Mouse (Mus musculus) heart, embryonic 11.5 days (tissue): Measurements from ENCODE around the gene Itgae. TPM values are rescaled to one million over a fixed set of nuclear protein-coding genes. Genes with fewer than 3 reads are reported as not detected.
A peak's percentile ranks its signal among the peaks of the same experiment; 100 is the strongest.

Source experiments
- ATAC-seq: fragments of 200-750 bp; cut with Nextera tagmentation; replicated peaks from 2 replicates; pipeline ENCODE4 v1.8.0; 2017; ENCODE audit warnings: moderate library complexity; ENCODE audit not compliant: insufficient number of reproducible peaks, low FRiP score, low TSS enrichment
- H3K27ac ChIP-seq: fragments of 300-500 bp; sonication (generic); 2 replicates; pipeline ENCODE4 v1.5.1; 2014; ENCODE audit warnings: mild to moderate bottlenecking, low read depth, low read length
- H3K27me3 ChIP-seq: fragments of 300-500 bp; sonication (generic); 2 replicates; pipeline ENCODE4 v1.6.1; 2014; ENCODE audit warnings: mild to moderate bottlenecking, low read length, mixed read lengths; ENCODE audit not compliant: control insufficient read depth, insufficient read depth
- H3K36me3 ChIP-seq: fragments of 300-500 bp; sonication (generic); 2 replicates; pipeline ENCODE4 v1.6.1; 2014; ENCODE audit warnings: mild to moderate bottlenecking, low read length, moderate library complexity, mixed read lengths; ENCODE audit not compliant: control insufficient read depth, insufficient read depth
- H3K4me1 ChIP-seq: fragments of 300-500 bp; sonication (generic); 2 replicates; pipeline ENCODE4 v1.6.1; 2014; ENCODE audit warnings: low read length; ENCODE audit not compliant: control insufficient read depth, insufficient read depth
- H3K4me2 ChIP-seq: fragments of 300-500 bp; sonication (generic); 2 replicates; pipeline ENCODE4 v1.6.1; 2014; ENCODE audit warnings: mild to moderate bottlenecking, moderate library complexity
- H3K4me3 ChIP-seq: fragments of 300-500 bp; sonication (generic); 2 replicates; pipeline ENCODE4 v1.5.1; 2014; ENCODE audit warnings: low read depth, low read length
- H3K9ac ChIP-seq: fragments of 300-500 bp; sonication (generic); 2 replicates; pipeline ENCODE4 v1.6.1; 2014; ENCODE audit warnings: mild to moderate bottlenecking, low read depth, low read length, moderate library complexity
- H3K9me3 ChIP-seq: fragments of 300-500 bp; sonication (generic); replicated peaks from 2 replicates; pipeline ENCODE4 v1.6.1; 2016; ENCODE audit warnings: low read length; ENCODE audit not compliant: control insufficient read depth
- WGBS: fragments of 180-500 bp; shearing (Covaris S2); extraction: QIAGEN DNeasy Blood & Tissue Kit; methylation state at CpG from one replicate; pipeline ENCODE4 v1.1.7; 2014; ENCODE audit not compliant: insufficient replicate concordance; 5-methylcytosine and 5-hydroxymethylcytosine counted together
- polyA plus RNA-seq: library from polyadenylated mRNA; unstranded; fragments of >200 nt; fragmentation: Nextera tagmentation; extraction: Ambion mirVana; gene quantifications from 2 replicates; pipeline ENCODE4 v1.2.1, GENCODE M21; 2014

The Itgae gene
- polyA plus RNA-seq, 1 experiment from 2014 or later, result 0.34 TPM

DNA sequence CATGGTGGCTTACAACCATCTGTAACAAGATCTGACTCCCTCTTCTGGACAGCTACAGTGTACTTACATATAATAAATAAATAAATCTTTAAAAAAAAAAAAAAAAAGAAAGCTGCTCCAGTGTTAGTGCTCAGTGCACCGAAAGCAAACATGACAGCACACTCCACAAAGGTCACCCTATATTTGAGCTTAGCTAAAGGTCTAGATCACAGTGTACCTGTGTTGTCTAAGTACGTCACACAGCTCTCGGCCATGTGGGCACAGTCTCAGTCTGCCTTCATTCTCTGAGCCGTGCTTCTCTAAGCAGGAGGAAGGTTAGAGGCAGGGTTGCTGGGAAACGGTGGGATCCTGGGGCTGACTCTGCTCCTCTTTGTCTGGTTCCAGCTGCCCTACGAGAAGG lies 36.1 kb downstream of the Itgae start:
- no peak for ATAC-seq
- no peak overlapping the region for H3K4me3 ChIP-seq

DNA sequence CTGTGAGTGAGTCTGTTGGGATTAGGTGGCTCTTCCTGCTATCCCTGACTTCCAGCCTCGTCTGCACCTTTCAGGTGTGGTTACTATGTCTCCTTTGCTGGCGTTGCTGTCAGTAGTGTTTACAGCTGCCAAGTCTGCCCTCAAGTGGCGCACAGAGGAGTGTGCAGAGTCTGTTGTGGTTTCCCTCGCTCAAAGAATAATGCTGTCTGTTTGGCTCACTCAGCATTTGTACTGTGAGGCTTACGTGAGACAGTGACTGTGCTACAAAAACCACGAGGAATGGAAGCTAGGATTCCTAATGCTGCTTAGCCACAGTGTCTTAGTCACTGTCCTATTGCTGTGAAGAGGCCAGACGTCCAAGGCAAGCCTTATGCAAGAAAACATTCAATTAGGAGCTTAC lies 40.6 kb downstream of the Itgae start:
- no peaks in the 10 kb centered on the region for H3K27me3 ChIP-seq
- H3K36me3 ChIP-seq, result no peaks in the 10 kb centered on the region
- H3K9me3 ChIP-seq, result no peaks in the 10 kb centered on the region
- WGBS, result 79% methylated on average over 7 of the region's 7 CpGs
- no peak overlapping the region for H3K27ac ChIP-seq
- H3K4me1 ChIP-seq, result peaks cover 11% of the 10 kb centered on the region
- no peak overlapping the region for H3K4me3 ChIP-seq
- ATAC-seq, result no peak
- no peak overlapping the region for H3K9ac ChIP-seq
- no peak overlapping the region for H3K4me2 ChIP-seq

More for the DNA sequence above, 36.1 kb downstream of the Itgae start:
- Histone ChIP-seq H3K4me2 (no peak overlapping the region), H3K9me3 (no peaks in the 10 kb centered on the region), H3K27me3 (no peaks in the 10 kb centered on the region), H3K27ac (no peak overlapping the region), H3K36me3 (no peaks in the 10 kb centered on the region), H3K9ac (no peak overlapping the region), H3K4me1 (peaks cover 4% of the 10 kb centered on the region; the same call in 1 of the 2 replicates)
- WGBS, result 89% methylated on average over 6 of the region's 6 CpGs

DNA sequence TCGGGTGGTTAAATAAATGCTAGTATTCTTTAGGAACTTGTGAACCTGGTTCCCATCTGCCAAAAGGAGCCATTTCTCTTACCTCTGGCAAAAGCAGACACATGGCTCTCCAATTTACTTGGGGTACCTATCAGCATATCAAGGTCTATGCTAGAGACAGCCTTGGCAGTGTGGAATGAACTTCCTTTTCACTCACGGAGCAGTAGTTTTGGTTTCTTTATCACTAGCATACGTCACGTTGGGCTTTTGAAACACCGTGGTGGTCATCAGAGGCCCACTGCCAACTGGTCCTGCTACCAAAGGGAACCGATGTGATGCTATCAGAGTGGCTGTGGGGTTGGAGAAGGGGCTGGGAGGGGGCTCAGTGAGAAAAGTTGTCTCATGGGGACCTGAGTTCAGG lies 42.6 kb downstream of the Itgae start:
- H3K9ac ChIP-seq, result no peak overlapping the region
- H3K27me3 ChIP-seq, result no peaks in the 10 kb centered on the region
- ATAC-seq, result no peak
- WGBS, result 89% methylated on average over 6 of the region's 6 CpGs
- H3K9me3 ChIP-seq, result no peaks in the 10 kb centered on the region
- H3K36me3 ChIP-seq, result no peaks in the 10 kb centered on the region
- H3K4me1 ChIP-seq, result peaks cover 21% of the 10 kb centered on the region
- no peak overlapping the region for H3K4me3 ChIP-seq
- H3K27ac ChIP-seq, result no peak overlapping the region
- H3K4me2 ChIP-seq, result no peak overlapping the region

DNA sequence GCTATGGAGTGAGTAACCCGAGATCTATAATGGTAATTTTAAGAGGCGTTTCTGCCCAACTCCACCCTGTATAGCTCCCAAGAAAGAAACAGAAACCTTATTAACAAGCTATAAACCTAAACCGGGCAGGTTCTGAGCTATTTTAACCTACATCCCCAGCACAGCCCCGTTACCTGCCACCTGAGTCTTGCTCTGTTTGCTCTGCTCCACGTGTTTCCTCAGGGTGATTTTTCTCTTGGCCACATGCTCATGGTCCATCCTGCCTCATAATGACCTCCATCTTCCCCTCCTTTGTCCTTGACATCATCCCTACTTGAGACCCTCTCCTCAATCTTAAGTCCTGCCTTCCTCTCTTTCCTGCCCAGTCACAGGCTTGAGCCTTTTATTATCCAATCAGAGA lies 43.8 kb downstream of the Itgae start:
- Histone ChIP-seq H3K4me1 (peaks cover 24% of the 10 kb centered on the region), H3K27me3 (no peaks in the 10 kb centered on the region), H3K9ac (no peak overlapping the region), H3K9me3 (no peaks in the 10 kb centered on the region), H3K4me3 (no peak overlapping the region), H3K27ac (no peak overlapping the region), H3K36me3 (no peaks in the 10 kb centered on the region), H3K4me2 (peak overlapping the region; percentile 36; the same call in 1 of the 2 replicates)
- 92% methylated on average over 5 of the region's 5 CpGs for WGBS
- ATAC-seq, result no peak

DNA sequence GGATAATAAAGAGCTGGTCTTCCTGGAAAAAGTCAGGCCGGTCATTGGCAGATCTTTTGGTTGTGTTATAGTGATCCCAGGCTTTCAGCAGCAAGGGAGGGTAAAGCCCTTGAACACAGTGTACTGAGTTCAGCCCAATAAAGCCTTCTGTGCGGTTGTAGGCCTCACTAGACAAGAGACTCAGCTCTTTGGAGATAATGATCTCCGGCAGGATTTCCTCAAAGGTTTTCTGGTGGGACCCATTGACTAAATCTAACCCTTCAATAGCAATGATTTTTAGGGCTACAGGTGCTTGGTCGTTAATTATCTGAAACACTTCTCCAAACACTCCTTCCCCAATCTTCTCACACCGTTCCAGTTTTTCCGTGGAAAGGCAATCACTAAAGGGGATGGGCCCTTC lies 46.2 kb downstream of the Itgae start:
- 80% methylated on average over 6 of the region's 6 CpGs for whole genome bisulfite sequencing
- H3K4me1 ChIP-seq, result peaks cover 20% of the 10 kb centered on the region
- H3K9ac ChIP-seq, result peak overlapping the region; percentile 86
- no peak overlapping the region for H3K27ac ChIP-seq
- H3K4me2 ChIP-seq, result peak overlapping the region; percentile 69
- H3K27me3 ChIP-seq, result no peaks in the 10 kb centered on the region
- H3K9me3 ChIP-seq, result no peaks in the 10 kb centered on the region
- H3K36me3 ChIP-seq, result no peaks in the 10 kb centered on the region
- no peak for ATAC-seq
- peak overlapping the region; percentile 93 for H3K4me3 ChIP-seq

DNA sequence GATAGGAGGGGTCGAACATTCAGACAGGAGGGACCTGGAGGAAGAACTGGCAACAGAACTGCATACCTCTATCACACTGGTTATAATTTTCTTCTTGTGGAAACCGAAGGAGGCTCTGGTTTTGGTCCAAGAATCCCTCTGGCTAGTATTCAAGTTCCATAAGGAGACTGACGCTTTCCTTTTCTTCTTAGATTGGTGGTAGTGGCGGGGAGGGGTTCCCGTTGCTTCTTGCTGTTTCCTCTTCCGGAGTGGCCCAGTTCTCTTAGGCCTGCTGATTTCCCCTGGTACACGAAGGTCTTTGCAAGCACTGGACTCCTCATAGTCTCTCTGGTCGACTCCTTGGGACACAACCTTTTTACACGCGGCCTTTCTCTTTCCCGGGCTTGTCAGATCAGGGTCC lies 46.7 kb downstream of the Itgae start:
- WGBS, result 41% methylated on average over 11 of the region's 11 CpGs
- Histone ChIP-seq H3K4me3 (peak overlapping the region; percentile 93), H3K9ac (peak overlapping the region; percentile 86), H3K27me3 (no peaks in the 10 kb centered on the region), H3K36me3 (no peaks in the 10 kb centered on the region), H3K27ac (no peak overlapping the region), H3K4me2 (peak overlapping the region; percentile 69), H3K4me1 (peaks cover 20% of the 10 kb centered on the region), H3K9me3 (no peaks in the 10 kb centered on the region)
- ATAC-seq, result no peak

DNA sequence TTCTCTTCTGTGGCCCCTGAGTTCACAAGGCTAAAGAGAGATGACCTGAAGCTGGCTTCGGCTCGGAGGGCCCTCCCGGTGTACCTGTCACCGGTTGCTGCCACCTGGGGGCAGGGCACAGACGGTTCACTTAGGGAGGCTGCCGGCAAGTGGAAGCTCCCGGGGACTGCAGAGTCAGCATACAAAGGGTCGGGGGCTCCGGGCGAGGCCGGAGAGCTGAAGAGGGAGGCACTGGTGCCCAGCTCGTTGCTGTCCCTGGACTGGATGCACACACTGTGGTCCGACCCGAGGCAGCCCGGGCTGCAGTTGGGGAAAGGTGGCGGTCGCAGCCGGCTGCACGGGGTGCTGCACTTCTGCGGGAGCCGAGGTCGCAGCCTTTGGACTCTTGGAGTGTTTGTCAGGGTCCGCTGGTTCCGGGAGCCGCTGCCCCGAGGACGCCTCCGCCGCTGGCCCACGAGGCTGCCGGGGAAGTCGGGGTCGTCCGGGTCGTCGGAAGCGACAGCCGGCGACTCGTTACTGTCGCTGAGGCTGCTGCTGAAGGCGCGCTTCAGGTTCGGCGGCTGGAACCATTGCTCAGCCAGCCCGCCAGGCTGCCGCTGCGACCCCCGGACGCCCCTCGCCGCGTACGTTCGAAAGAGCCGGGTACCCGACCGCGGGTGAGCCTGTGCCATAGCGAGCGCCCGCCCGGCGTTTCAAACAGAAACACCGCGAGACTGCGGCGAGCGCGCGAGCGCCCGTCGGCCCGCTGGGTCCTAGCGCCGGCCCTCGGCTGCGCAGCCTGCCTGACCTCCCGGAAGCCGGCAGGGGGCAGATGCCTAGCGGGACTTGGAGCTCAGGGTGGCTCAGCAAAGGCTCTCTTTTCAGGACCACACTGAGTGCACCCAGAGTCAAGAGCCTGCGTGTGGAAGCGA lies 47.5 kb downstream of the Itgae start, which contains the start of gene Haspin:
TSS of gene Haspin (minus strand) at position 704 of the 911 bp plus-strand sequence.
- Histone ChIP-seq H3K9me3 (no peaks in the 10 kb centered on the region), H3K4me2 (peak within 1 kb of the TSS; percentile 69), H3K9ac (peak within 1 kb of the TSS; percentile 86), H3K4me3 (peak within 1 kb of the TSS; percentile 93), H3K27ac (no peak within 1 kb of the TSS), H3K36me3 (no peaks in the 10 kb centered on the region), H3K27me3 (no peaks in the 10 kb centered on the region), H3K4me1 (peaks cover 20% of the 10 kb centered on the region)
- WGBS, result under 1% methylated on average over 84 of the region's 84 CpGs
- peak; percentile 86 for ATAC-seq

DNA sequence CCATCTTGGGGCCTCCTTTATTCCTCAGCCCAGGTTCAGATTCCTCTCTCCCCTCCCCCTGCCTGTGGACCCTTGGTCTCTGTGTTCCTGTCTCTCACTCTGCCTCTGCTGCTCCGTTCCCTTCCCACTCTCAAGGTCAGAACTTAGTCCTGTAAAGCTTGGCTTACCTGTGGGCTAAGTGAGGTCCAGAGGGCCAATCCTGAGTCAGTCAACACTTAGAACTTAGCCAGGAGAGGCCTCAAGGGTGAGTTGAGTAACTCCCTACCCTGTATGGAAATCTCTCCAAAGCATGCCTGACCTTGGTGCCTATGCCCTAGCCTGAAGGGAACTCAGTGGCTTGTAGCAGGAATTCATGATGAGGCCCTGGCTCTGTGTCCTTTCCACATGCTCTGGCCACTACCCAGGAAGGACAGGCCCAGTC lies 53.9 kb downstream of the Itgae start:
- Histone ChIP-seq H3K9ac (no peak overlapping the region), H3K36me3 (no peaks in the 10 kb centered on the region), H3K27me3 (no peaks in the 10 kb centered on the region), H3K4me2 (no peak overlapping the region), H3K9me3 (no peaks in the 10 kb centered on the region), H3K27ac (no peak overlapping the region), H3K4me1 (no peaks in the 10 kb centered on the region; the same call in 1 of the 2 replicates), H3K4me3 (no peak overlapping the region)
- ATAC-seq, result no peak
- WGBS, result 68% methylated on average over 1 of the region's 1 CpGs
